Mouse (Mus musculus) olfactory bulb, adult 2 months (tissue): ENCODE data around the gene Twist2. TPM values are rescaled to one million over a fixed set of nuclear protein-coding genes. Genes with fewer than 3 reads are reported as not detected.

Experiments
- H3K27ac ChIP-seq: fragments of 200-500 bp; 2 replicates; pipeline ENCODE4 v1.5.1; 2012; ENCODE audit warnings: low read depth, low read length; ENCODE audit not compliant: insufficient read depth
- H3K4me1 ChIP-seq: fragments of 200-500 bp; 2 replicates; pipeline ENCODE4 v1.6.1; 2012; ENCODE audit warnings: low read length; ENCODE audit not compliant: control insufficient read depth, insufficient read depth
- H3K4me3 ChIP-seq: fragments of 200-500 bp; 2 replicates; pipeline ENCODE4 v1.5.1; 2012; ENCODE audit warnings: mild to moderate bottlenecking, low read depth, low read length, moderate library complexity; ENCODE audit not compliant: insufficient read depth
- CTCF ChIP-seq: fragments of 200-500 bp; IDR thresholded peaks from 2 replicates; pipeline ENCODE4 v1.5.1; 2012; ENCODE audit warnings: low read depth, mild to moderate bottlenecking, low read length, moderate library complexity; ENCODE audit not compliant: insufficient read depth
- POLR2A ChIP-seq: fragments of 200-500 bp; IDR thresholded peaks from 2 replicates; pipeline ENCODE4 v1.6.1; 2012; ENCODE audit warnings: mild to moderate bottlenecking, low read depth, low read length, moderate library complexity; ENCODE audit not compliant: insufficient read depth
- WGBS: fragments of 180-500 bp; shearing (Covaris S2); methylation state at CpG from one replicate; pipeline ENCODE4 v1.1.7; 2018; 5-methylcytosine and 5-hydroxymethylcytosine counted together
- polyA plus RNA-seq: library from polyadenylated mRNA; stranded (reverse); fragments of >200 nt; gene quantifications from 2 replicates; pipeline ENCODE4 v1.2.4, GENCODE M21; 2012; ENCODE audit warnings: low replicate concordance; ENCODE audit not compliant: missing spikeins, insufficient read depth, insufficient read length

Gene Twist2
- polyA plus RNA-seq, 1 experiment: not detected

- Histone ChIP-seq H3K4me3 (no peak overlapping the region), H3K4me1 (peaks cover 13% of the 10 kb centered on the region), H3K27ac (no peak overlapping the region)
- WGBS: 37% methylated on average over 12 of the region's 12 CpGs
- no peak for TF ChIP-seq CTCF
- no peak for TF ChIP-seq POLR2A
Observed at GRCm38 (mm10) chr1:91770221-91770624, 31.0 kb upstream of the Twist2 start.

DNA sequence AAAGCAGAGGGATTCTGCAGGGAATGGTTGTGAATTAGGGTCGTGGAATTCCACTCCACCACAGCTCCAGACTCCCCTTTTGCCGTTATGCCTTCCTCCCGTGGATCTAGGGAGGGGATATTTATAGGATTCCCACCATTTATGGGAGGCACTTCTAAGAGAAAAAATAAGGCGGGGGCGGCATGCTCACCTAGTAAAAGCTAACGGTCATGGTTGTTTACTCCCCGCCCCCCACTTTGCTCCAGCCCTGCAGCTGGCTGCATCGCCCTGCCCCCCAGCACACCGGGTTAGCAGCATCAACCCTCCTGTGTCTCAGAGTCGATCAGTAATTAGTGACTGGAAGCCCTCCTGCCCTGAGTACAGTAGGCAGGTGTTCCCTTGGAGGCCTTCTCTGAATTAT is 30.6 kb upstream of the Twist2 start:
- Histone ChIP-seq H3K27ac (no peak overlapping the region), H3K4me3 (no peak overlapping the region), H3K4me1 (peaks cover 13% of the 10 kb centered on the region)
- TF ChIP-seq POLR2A (no peak), CTCF (no peak)
- 19% methylated on average over 10 of the region's 10 CpGs for WGBS

GRCm38 (mm10) chr1:91776928-91777327 is 24.3 kb upstream of the Twist2 start:
- H3K4me1 ChIP-seq: peaks cover 5% of the 10 kb centered on the region; the same call in 1 of the 2 replicates
- 91% methylated on average over 5 of the region's 5 CpGs for WGBS
- H3K27ac ChIP-seq: no peak overlapping the region

DNA sequence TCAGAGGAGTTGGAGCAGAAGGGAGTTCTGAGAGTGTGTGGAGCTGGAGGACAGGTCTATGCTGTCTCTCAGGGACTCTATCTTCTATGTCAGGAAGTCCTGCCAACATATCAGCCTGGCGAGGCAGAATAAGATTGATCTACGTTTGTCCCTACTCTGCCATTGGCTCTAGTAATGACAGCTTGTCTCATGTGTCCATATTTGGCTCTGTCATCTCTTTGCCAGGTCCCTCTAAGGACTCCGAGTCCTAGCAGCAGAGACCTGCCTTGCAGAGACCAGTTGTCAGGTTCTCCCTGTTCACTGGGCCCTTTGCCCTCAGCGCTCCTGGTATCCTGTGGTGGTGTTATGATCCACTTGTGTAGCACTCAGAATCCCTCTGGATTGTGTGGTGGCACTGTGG is 21.4 kb upstream of the Twist2 start:
- Histone ChIP-seq H3K4me3 (no peak overlapping the region), H3K27ac (no peak overlapping the region), H3K4me1 (peaks cover 2% of the 10 kb centered on the region; the same call in 1 of the 2 replicates)
- 90% methylated on average over 4 of the region's 4 CpGs for WGBS
- TF ChIP-seq CTCF: no peak
- TF ChIP-seq POLR2A: no peak

More at GRCm38 (mm10) chr1:91776928-91777327, 24.3 kb upstream of the Twist2 start:
- H3K4me3 ChIP-seq: no peak overlapping the region
- TF ChIP-seq POLR2A (no peak), CTCF (no peak)

- H3K27ac ChIP-seq: no peak overlapping the region
- no peak for TF ChIP-seq CTCF
- TF ChIP-seq POLR2A: no peak
- WGBS: 80% methylated on average over 7 of the region's 7 CpGs
- no peak overlapping the region for H3K4me3 ChIP-seq
- H3K4me1 ChIP-seq: peaks cover 2% of the 10 kb centered on the region; the same call in 1 of the 2 replicates
Observed at GRCm38 (mm10) chr1:91781182-91781581, 20.1 kb upstream of the Twist2 start.

DNA sequence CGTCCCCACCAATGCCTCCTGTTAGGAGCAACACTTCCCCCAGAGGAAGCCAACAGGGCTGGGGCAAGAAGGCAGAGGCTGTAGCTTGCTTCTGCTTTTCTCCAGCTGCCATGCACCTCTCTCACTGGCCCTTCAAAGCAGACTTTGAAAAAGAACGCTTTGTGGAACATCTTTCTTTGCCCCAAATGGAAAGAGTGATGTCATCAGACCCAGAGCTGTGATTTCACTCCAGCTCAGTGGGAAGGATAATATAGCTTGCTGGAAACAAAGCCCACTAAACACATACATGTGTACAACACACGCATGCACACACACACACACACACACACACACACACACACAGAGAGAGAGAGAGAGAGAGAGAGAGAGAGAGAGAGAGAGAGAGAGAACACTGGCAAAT is 17.1 kb upstream of the Twist2 start:
- Histone ChIP-seq H3K4me3 (no peak overlapping the region), H3K4me1 (no peaks in the 10 kb centered on the region; the same call in 1 of the 2 replicates), H3K27ac (no peak overlapping the region)
- TF ChIP-seq CTCF (no peak), POLR2A (no peak)
- 70% methylated on average over 3 of the region's 3 CpGs for WGBS

GRCm38 (mm10) chr1:91799323-91799722 is 1.9 kb upstream of the Twist2 start:
- TF ChIP-seq POLR2A (no peak), CTCF (no peak)
- H3K4me1 ChIP-seq: peaks cover 15% of the 10 kb centered on the region
- no peak overlapping the region for H3K4me3 ChIP-seq
- H3K27ac ChIP-seq: no peak overlapping the region
- WGBS: 76% methylated on average over 3 of the region's 3 CpGs

DNA sequence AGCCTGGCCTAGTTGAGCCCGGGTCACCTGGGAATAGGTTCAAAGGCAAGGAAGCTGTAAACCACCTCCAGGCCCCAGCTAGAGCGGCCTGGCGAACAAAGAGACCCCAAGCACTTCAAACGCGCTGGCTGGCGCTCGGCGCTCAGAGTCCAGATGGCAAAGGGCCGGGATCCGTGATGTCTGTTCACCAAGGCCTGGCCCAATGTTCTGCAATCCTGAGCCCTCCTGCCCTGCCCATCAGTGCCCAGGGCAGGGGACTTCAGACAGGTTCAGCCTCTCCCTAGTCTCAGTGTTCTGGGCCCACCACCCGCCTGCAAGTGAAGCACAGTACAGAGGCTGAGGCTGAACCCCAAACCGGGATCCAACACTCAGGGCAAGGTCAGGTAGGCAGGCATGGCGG is 913 bp upstream of the Twist2 start:
- TF ChIP-seq CTCF (no peak), POLR2A (no peak)
- Histone ChIP-seq H3K27ac (no peak overlapping the region), H3K4me1 (peaks cover 15% of the 10 kb centered on the region), H3K4me3 (no peak overlapping the region)
- WGBS: 43% methylated on average over 13 of the region's 13 CpGs

GRCm38 (mm10) chr1:91801844-91802366 is 644 bp downstream of the Twist2 start:
- Histone ChIP-seq H3K4me1 (peaks cover 15% of the 10 kb centered on the region), H3K4me3 (peak overlapping the region; percentile 43), H3K27ac (no peak overlapping the region)
- TF ChIP-seq CTCF (no peak), POLR2A (no peak)
- 3% methylated on average over 45 of the region's 45 CpGs for WGBS
